Mouse (Mus musculus): Measurements from ENCODE around the gene Kirrel2.

Kirrel2 gene

DNA sequence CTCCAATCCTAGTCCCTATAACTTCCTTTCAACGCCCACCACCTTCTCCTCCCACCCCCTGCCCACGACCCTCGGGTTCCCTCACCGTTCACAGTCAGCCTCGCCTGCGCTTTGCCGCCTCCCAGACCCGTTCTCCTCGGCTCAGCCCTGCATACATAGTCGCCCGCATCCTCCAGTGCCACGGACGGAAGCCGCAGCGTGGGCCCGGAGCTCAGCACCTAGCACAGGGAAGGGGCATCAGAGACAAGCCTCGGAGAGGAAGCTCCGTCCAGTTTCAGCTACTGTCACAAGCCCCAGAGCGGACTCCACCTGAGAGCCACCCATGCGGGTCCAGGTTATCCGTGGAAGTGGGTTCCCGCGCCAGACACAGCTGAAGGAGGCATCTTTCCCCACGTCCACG lies 4.2 kb downstream of the Kirrel2 start:
- DNase-seq (ENCODE audit: low spot score in 2 of 2): no peak

DNA sequence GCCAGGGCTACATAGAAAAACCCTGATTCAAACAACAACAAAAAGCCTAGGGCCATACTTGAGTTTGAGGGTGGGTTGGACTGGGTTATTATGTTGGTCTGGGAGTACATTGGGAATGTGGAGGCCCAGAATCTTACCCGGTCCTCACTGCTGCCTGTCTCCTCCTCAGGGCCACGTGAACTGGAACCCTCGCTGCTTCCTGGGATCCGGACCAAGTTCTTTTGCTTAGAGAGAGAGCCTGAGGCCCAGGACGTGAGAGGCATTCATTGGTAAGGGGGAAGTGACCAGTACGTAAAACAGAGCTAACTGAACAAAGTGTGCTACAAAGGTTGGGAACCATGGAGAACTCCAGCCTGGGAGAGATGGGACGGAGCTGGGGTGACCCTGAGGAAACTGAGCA lies 7.2 kb downstream of the Kirrel2 start:
- no peak for DNase-seq (ENCODE audit: low spot score in 2 of 2)

DNA sequence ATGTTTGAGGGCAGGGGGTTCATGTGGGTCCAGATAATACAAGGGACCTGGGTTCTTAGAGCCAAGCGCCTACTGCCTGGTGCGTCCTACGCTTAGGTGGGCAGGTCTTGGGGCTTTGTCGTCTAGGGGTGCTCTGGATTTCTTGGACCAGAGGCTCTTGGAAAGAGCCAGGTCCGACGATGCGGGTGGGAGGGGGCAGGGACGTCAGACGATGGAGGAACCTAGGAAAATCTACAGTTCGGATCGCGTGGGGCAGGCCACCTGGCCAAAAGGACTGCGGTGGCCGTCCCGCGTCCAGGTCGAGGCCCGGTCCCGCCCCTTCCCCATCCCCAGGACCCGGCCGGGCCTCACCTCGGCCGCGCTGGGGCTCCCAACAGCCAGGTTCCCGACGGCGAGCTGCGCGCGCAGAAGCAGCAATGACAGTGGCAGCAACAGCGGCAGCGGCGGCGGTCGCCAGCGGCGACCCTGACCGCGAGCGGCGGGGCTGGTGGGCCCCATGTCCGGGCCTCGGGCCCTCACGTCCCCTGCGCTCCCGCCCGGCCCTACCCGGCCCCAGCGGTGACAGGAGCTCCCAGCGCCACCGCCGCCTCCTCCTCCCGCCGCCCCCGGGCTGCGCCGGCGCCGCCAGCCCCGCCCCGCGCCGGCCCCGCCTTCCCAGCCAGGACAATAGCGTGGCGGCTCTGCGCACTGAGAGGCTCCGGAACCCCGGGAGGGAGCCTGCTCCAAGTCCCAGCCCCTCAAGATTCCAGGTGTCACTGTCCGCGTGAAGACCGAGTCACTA lies 12.3 kb downstream of the Kirrel2 start, which contains the start of gene Aplp1:
Gene Aplp1, minus strand, starts transcription at position 565 of the 781 bp plus-strand sequence.
- no peak for DNase-seq (ENCODE audit: low spot score in 2 of 2)

DNA sequence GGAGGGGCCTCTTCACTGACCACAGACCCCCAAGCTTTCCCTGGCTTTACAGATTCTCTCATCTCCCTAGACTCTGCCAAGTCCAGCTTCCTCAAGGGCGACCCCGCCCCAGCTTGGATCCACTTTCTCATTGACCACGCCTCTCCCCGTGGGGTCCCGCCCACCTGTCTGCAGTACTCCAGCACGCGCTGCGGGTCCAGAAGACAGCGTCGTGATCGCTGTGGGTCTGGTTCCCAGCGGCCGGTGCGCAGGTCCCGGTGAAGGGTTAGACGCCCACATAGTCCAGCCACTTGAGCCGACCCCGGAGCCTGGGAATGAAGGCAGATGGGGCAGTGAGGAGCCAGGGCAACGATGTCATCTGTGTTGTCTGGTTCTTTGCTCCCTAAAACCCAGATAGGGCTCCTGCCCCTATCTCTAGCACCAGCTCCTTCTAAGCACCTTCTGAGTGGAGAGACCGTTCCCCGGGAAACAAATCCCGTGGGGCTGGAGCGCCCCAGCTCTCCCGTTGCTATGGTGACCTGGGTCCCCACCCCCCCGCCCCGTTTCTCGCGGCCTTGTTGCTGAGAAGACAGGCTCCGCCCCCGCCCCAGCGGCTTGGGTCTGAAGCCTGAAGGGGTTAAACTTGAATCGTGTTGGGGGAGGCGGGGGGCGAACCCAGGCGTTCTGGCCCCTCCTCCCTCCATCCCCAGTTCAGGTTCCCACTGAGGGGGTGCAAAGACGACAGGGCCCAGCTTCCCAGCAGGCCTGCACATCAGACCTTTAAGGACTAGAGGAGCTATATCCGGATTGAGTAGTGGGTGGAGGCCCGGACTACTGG lies 13.1 kb downstream of the Kirrel2 start:
- DNase-seq (ENCODE audit: low spot score in 2 of 2): no peak

DNA sequence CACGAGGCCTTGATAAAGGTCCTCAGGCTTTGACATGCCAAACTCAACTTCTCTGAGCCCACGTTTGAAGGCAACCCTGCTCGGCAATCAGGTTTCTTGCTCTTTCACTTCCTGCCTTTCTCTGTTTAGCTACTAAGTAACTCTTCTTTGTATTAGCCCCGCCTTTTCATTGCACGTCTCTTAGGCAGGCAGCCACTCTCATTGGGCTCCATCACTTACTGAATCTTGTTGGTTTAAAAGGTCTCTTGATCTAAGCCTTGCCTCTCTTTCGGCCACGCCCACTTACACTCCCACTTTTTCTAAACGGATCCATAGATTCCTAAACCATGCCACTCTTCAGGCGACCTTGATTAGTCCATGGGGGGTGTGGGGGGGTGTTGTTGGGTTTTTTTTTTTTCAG lies 13.8 kb downstream of the Kirrel2 start:
- no peak for DNase-seq (ENCODE audit: low spot score in 2 of 2)

DNA sequence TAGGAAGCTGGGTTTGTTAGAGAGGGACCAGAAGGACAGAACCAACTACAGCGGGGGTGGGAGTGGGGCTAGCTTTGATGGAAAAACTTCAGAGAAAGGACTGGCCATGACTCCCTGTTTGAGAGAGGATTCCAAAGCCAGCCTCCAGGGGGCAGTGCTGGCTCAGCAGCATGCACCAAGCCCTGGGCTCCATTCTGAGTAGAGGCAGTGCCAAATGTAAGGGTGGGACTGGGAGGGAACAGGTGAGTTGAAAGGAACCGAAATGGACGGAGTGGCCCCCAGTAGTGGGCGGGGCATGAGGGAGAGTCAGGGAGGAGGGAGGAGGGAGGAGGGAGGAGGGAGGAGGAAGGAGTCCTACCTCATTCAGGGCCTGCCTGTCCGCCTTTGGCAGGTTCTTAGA lies 16.8 kb downstream of the Kirrel2 start:
- DNase-seq (ENCODE audit: low spot score in 2 of 2): peak in 1 of 2 experiments; percentile 57

DNA sequence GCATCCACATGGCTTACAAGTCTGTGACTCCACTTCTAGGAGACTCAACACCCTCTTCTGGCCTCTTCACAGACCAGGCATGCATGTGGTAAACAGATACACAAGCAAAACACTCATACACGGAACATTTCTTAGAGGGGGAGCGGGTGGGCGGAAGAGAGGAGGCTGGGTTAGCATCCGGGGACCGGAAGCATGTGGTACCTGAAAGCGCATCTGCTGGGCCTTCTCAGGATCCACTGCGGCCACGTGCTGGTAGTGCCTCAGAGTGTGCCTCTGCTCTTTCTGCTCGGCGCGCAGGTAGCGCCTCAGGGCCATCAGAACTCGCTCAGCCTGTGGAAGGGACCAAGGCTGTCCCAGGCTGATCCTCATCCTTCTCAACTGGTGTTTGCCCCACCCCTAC lies 17.8 kb downstream of the Kirrel2 start:
- DNase-seq (ENCODE audit: low spot score in 2 of 2): no peak

DNA sequence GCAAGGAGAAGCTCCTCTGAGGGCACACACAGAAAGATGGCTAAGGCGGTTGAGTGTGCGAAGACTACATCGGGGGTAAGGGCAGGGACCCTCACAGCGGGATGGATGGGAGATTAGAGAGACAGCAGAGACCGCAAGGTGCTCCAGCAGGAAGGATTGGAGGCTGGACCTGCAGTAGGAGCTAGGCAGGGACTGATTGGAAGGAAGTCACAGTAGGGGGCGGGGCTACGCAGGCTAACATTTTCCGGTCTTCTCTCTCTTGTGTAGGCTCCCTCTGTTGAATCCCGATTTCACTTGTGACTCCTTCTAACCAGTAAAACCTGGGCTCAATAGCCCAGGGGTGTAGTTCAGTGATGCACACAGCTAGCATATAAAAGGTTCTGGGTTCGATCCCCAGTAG lies 20.6 kb downstream of the Kirrel2 start:
- DNase-seq (ENCODE audit: low spot score in 2 of 2): no peak

DNA sequence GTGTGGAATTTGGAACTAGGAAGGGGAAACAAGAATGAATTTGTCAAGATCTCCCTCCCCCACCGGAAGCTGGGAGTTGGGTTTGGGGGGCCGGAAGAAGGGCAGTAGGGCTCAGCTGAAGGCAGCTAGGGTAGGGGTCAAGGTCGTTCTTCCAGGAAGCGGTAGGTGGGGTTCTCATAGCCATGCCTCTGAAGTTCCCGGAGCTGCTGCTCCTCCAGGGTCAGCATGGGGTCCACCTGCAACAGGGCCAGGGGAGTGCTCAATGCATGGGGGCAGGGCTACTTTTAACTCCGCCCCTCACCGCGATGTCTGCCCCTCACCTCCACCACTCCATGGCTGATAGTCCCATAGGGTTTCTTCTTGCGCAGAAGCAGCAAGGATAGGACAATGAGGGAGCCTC lies 22.3 kb downstream of the Kirrel2 start:
- no peak for DNase-seq (ENCODE audit: low spot score in 2 of 2)

DNA sequence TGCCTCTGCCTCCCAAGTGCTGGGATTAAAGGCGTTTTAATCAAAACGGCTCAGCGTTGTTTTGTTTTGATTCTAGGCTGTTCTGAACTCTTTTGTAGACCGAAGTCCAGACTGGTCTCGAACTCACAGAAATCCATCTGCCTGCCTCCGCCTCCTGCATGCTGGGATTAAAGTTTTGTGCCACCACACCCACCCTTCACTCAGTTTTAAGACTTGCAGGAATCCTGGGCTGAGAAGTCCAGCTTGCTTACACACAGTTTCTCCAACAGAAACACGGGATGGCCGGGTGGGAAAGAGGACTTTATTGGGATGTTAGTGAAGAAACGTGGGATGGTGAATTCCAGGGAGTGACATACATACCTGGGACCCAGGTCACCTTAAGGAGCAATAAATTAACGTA lies 22.8 kb downstream of the Kirrel2 start:
- DNase-seq (ENCODE audit: low spot score in 2 of 2): no peak

DNA sequence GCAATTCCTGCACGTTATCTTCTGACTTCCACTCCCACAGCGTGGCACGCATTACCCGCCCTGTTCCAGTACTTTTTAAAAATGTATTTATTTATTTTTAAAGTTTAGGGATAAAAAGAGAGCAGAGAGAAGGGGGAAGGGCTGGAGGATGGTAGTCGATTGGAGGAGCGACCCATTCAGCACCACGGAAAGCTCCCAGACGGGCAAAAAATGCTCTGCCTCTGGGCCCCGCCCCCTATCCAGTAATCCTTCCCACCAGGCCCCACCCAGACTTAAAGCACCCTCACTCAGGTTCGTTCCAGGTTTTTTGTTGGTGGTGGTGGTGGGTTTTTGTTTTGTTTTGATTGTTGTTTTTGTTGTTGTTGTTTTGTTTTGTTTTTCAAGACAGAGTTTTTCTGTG lies 23.3 kb downstream of the Kirrel2 start:
- DNase-seq (ENCODE audit: low spot score in 2 of 2): no peak

DNA sequence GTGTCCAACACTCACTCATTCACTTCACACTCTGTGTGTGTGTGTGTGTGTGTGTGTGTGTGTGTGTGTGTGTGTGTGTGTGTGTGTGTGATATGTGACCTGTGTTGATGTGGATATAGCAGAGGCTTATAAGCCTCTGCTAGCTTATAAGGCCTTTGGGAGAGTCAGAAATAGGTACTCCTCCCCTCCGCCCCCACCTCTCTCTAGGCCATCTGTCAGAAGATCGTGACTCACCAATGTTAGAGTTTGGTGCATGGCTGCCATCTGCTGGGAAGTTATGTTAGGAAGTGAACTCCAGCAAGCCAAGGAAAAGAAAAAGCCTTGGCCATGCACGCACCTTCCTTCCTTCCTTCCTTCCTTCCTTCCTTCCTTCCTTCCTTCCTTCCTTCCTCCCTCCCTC lies 25.7 kb downstream of the Kirrel2 start:
- peak; percentile 63 to 81 for DNase-seq (ENCODE audit: low spot score in 2 of 2)

DNA sequence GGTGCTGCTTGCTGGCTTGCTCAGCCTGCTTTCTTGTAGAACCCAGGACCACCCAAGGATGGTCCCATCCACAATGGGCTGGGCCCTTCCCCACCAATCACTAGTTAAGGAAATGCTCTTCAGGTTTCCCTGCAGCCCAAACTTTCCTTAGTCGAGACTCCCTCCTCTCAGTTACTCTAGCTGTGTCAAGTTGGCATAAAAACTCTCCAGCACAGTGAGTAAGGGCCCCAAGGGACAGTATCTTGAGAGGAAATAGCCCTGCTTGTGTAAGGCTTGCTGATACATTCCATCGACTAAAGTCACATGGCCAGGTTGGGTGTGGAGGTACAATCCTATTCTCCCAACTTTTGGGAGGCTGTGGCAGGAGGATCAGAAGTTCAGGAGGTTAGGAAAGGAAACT lies 27.3 kb downstream of the Kirrel2 start:
- DNase-seq (ENCODE audit: low spot score in 2 of 2): no peak

DNA sequence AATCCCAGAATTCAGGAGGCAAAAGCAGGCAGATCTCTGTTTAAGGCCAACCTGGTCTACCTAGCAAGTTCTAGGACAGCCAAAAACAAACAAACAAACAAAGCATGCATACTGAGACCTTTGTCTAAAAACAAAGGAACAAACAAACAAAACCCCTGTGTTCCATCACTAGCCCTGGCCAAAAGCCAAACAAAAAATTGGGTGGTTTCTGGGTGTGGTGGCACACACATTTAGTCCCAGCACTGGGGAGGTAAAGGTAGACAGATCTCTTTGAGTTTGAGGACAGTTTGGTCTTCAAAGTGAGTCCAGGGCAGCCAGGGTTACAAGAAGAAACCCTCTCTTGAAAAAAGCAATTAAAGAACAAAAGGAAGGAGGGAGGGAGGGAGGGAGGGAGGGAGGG lies 28.2 kb downstream of the Kirrel2 start:
- DNase-seq (ENCODE audit: low spot score in 2 of 2): no peak

DNA sequence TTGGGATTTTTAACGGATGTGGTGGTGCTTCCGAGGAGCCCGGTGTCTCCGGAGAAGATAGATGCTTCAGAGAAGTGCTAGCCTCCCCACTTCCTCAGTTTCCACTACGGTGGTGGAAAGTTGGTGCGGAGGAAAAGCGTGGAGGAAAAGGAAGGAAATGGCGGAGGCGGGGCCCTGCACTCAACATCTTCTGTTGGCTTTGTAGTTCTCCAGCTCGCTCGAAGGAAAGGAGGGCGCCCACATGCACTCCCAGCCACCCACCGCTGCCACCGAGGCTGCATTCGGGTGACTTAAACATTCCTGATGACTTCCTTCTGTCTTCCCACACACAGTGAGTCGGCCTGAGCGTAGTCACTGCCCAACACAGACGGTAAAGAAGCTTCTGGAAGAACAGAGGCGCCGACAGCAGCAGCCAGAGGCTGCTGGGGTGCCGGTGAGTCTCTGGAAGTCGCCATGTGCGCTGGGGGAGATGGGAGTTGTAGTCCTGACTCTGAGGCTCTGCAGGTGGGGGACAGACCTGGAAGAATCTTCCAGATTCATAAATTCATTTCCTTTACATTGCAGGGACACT lies 34.3 kb downstream of the Kirrel2 start:
- DNase-seq (ENCODE audit: low spot score in 2 of 2): no peak

DNA sequence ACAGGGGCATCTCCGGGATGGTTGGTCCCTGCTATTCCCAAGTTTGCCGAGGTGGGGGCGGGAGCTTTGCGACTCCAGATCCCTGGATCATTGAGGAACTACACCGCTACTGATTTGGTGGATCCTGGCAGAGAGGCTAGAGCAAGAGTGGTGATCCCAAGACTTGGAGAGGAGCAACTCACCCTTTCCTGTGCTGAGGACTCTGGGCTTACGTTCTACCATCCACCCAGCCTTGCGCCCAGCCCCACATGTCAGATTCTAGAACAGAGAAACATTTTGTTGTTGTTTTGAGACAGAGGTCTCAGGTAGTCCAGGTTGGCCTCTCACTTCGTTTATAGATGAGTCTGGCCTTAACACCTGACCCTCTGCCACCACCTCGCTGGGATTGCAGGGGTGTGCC lies 34.9 kb downstream of the Kirrel2 start:
- DNase-seq (ENCODE audit: low spot score in 2 of 2): peak in 1 of 2 experiments; percentile 36

DNA sequence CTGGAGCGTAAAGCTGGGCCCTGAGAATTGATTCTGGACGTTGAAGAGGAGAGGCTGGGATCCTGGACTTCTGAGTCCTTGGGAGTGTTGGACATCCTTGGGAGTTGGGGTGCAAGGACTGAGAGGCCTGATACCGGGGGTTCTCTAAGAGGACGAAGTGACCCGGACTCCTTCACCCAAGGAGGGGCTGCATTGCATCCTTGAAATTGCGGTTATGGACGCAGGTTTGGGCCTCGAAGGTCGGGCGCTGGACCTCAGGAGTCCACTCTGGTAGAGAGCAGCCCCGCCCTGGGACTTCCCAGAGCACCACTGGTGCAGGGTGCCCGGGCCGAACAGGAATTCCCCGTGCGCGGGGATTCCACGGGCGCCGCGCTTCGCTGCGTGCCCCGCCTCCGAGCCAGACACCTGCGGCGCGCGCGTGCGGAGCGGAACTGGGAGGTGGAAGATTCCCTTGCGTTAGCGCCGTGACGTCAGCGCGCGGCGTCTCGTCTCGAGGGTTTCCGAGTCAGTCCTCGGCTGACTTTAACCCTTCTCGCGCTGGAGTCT lies 35.5 kb downstream of the Kirrel2 start:
- peak; percentile 94 to 96 for DNase-seq (ENCODE audit: low spot score in 2 of 2)

DNA sequence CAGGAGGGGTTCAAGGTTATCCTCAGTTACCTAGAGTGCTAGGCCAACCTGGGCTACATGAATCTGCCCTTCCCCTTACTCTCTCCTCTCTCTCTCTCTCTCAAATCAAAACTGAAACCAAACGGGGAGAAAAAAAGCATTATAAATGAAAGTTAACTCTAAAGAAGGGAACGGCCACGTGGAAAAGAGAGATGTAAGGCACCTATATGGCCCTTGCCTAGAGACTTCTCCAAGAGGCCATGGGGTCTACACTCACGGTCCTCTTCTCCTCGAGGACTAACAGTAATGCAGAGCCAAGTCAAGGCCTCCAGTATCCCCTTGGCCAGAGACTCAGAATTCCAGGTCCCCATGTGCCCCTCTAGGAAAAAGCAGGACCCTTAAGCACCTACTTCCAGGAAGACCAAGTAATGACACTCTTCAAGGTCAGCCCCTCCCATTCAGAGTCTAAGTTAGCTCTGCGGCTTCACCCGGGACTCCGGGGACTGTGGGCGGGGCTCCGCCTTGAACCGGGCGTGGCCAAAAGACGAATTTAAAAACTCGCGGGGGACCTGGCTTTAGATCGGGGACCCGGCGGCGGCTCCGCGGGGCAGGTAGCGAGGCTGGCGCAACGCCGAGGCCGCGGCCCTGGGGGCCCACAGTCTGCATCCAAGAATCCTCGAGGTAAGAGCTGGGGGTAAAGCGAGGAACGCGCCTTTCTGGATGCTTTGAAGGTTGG lies 36.2 kb downstream of the Kirrel2 start, which contains the start of gene Nfkbid:
Gene Nfkbid, plus strand, starts transcription at position 558 of the 715 bp plus-strand sequence.
- DNase-seq (ENCODE audit: low spot score in 2 of 2): peak; percentile 87 to 90

DNA sequence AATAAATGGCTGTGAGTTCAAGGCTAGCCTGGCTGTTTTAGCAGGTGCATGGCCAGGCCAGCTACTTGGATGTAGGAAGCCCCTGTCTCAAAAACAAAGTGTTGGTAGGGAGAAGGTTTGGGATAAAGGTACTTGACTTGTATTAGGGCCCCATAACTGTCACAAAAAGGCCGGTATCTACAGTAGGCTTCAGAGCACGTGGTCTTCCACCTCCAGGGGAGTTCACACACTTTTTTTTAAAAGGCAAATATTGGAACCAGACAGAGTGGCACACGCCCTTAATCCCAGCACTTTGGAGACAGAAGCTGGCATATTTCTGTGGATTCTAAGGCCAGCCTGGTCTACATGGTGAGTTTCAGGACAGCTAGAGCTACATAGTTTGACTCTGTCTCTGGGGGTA lies 36.8 kb downstream of the Kirrel2 start:
- no peak for DNase-seq (ENCODE audit: low spot score in 2 of 2)

DNA sequence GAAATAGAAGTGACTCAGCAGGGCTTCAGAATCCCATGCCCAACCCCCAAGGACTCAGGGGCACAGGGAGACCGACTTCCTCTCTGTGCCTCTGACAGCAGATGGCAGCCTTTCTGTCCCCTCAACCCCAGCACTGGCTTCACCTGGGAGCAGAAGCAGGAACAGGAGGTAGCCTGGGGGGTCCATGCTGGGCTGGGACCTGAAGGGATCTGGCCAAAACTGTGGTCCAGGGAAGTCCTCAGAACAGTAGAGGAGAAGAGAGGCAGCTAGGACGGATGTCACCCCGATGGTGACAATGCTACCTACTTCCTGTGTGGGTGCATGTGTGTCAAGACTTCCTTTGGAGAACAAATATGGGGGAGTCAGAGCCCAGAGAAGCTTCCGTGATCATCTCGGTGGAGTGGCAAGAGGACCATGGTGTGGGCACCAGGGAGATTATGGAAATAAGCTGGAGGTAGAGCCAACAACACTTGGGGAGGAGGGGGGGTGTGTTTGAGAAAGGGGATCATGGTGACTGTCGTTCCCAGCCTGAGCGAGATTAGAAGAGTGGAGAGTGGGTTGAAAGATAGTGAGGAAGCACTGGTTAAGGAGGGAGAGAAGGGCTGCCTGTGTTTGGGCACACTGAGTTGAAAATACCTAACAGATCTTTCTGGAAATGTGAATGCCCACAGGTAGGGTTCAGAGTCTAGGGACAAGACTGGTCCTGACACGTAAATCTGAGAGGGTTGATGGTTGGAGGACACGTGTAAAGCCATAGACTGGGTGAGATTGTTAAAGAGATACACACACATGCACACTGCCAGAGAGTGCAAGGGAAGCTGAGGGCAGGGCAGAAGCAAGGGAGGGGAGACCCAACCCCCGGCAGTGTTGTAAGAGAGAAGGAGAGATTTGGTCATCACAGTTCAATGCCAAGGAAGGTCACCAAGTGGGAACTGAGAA lies 37.7 kb downstream of the Kirrel2 start, which contains the start of gene Hcst:
Gene Hcst, minus strand, starts transcription at position 294 of the 939 bp plus-strand sequence.
- DNase-seq (ENCODE audit: low spot score in 2 of 2): peak; percentile 71 to 74
